ENCODE assay signal across 15 mouse cellular contexts in the genomic region with DNA sequence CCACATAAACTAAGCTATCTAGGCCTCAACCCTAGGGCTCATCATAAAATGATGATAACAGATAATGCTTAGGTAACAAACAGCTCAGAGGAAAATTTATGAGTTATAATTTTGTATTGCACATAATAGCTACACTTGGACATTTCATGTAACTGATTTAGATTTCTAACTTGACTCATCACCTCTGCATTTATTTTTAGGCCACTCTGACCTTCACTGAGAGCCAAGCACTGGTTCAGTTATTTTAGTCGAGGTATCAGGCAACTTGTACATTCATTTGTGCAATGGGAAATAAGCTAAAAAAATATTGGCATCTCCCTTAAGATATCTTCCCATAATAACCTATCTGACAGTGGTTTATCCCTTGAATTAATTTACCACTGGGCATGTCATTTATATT.
DNase-seq lines count a peak whose midpoint lies in the region.
"Had no signal": no experiment of that assay in that cellular context is flagged by ENCODE, and none has a peak within 500 bp of the region (broad histone marks: within the 10 kb centered on the region; RNA-seq: fewer than 3 reads in every experiment).

No protein-coding gene starts in this region.

- DNase-seq in adrenal gland, adult 2 months = peak; percentile 19
- no peak for DNase-seq in adrenal gland, postnatal 14 days
- DNase-seq in gastrocnemius, adult 18-20 months (ENCODE audit: low spot score) = peak; percentile 38
- no peak for DNase-seq in gastrocnemius, postnatal 25 days
- peak; percentile 21 for DNase-seq in heart, adult 8-10 months (ENCODE audit: low spot score)
- no peak for DNase-seq in heart, postnatal 14 days
- DNase-seq in skeletal muscle tissue, adult 2 months (ENCODE audit: low read depth, low spot score) = peak; percentile 59
- DNase-seq: cerebellum, adult 11-12 months; cerebellum, adult 8-10 months; cerebellum, postnatal 10 days; cerebellum, postnatal 36 days; embryo, embryonic 11 days; heart, postnatal 4 days; kidney, adult 18-20 months; kidney, adult 9 months had no signal

- intact Hi-C loops in heart, postnatal 14 days (cut with DNase I) = loop anchor here (10.0 kb wide), 1 partner anchor 750 kb away; the partner anchor contains the start of gene B3galt2

Comparison
In these comparisons a context has a peak if more than half of its experiments do, and no peak if none do; other contexts are left out.
1. DNase-seq: peak in adrenal gland, adult 2 months (single experiment), gastrocnemius, adult 18-20 months (single experiment), heart, adult 8-10 months (single experiment) and skeletal muscle tissue, adult 2 months (single experiment); none in adrenal gland, postnatal 14 days (single experiment), gastrocnemius, postnatal 25 days (single experiment) and heart, postnatal 14 days (0 of 2).